Mouse (Mus musculus): ENCODE data around the gene Olfr1019. TPM values are rescaled to one million over a fixed set of nuclear protein-coding genes. Genes with fewer than 3 reads are reported as not detected.

Gene Olfr1019
- total RNA-seq (2022): not detected

DNA sequence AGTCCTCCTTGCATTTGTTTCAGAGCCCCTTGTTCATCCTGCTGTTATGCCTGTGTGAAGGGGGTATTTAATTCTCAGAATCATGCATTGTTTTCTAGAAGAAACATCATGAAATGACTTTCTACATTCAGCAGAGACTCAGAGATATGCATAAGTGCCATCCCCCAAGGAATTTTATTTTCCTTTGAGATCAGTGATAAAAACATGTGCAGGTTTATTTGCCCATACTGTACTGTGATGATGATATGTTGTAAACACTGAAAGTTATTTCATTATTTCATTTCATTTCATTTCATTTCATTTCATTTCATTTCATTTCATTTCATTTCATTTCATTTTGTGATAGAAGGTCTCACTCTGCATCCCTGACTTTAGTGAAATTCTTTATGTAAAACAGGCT, at the start of gene Olfr1019:
TSS of gene Olfr1019 (minus strand) at position 101 of the 400 bp plus-strand sequence.
- no peak for DNase-seq (ENCODE audit: low spot score in 2 of 2)

GRCm38 (mm10) chr2:85885340-85885739, 40.1 kb upstream of the Olfr1019 start, which contains the start of gene Olfr1023:
TSS of gene Olfr1023 (plus strand) at chr2:85885640.
- DNase-seq (ENCODE audit: low spot score in 2 of 2): no peak

DNA sequence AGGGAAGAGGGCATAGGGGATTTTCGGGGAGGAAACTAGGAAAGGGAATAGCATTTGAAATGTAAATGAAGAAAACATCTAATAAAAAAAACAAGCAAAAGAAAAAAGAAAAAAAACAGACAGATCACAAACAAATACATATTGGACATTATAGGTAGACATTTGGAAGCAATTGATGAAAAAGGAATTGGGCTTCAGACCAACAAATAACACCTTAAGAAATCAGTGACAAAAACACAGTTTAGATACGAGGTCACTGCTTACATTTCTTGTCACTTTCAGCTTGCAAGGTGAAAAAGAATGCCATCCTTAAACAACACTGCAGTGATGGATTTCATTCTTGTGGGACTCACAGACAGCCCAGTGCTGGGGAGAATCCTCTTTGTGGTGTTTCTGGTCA, 23.0 kb upstream of the Olfr1019 start, which contains the start of gene Olfr1022:
TSS of gene Olfr1022 (plus strand) at position 301 of the 400 bp plus-strand sequence.
- no peak for DNase-seq (ENCODE audit: low spot score in 2 of 2)

GRCm38 (mm10) chr2:85846730-85847129, 1.4 kb upstream of the Olfr1019 start, which contains the start of gene Olfr1020:
TSS of gene Olfr1020 (plus strand) at chr2:85847030.
- no peak for DNase-seq (ENCODE audit: low spot score in 2 of 2)

DNA sequence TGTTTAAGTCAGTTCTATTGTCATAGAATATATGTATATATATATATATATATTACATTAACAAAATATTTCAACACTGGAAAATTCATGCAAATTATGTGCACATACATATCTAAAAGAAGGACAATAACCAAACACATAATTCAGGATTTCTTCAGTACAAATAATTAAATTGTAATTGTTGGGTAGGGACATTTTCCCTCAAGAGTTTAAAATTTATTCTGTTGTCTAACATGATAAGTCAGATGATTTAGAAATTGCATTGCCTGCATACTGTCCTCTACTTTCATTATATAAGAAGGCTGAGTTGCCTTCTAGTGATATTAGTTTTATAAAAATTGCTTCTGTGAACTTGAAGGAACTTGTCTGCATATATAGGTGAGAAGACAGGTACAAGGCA, 27.1 kb downstream of the Olfr1019 start, which contains the start of gene Olfr1018:
TSS of gene Olfr1018 (plus strand) at position 301 of the 400 bp plus-strand sequence.
- no peak for DNase-seq (ENCODE audit: low spot score in 2 of 2)

DNA sequence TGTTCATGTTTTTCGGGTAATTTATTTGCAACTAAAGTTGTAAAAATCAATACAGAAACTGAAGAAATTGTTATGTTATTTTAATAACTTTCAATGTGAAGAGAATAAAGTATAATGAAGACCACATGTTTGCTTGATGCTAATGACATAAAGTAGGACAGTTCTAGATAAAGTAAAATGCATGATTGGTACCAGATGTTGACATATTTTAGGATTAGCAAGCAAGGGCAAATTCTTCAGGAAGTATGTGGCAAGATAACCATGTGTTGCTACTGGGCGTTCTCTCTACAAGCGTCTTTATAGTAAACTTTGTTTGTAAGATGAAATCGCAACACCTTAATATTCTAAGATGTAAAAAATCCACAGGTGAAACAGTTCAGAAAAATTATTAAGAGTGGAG, 40.8 kb downstream of the Olfr1019 start:
- no peak for DNase-seq (ENCODE audit: low spot score in 2 of 2)

GRCm38 (mm10) chr2:85802444-85802843, 42.8 kb downstream of the Olfr1019 start, which contains the start of gene Olfr1016:
TSS of gene Olfr1016 (minus strand) at chr2:85802544.
- DNase-seq (ENCODE audit: low spot score in 2 of 2): no peak

- DNase-seq (ENCODE audit: low spot score in 2 of 2): no peak
Measured at GRCm38 (mm10) chr2:85792331-85792730, 53.0 kb downstream of the Olfr1019 start.

Other genes starting within 250 kb of the Olfr1019 start
- gene Olfr1000, start 233.6 kb downstream of the Olfr1019 start, total RNA-seq (2022): not detected
- gene Olfr1002, start 194.8 kb downstream of the Olfr1019 start, total RNA-seq (2022): not detected
- not detected for gene Olfr154, start 181.0 kb downstream of the Olfr1019 start, total RNA-seq (2022)
- gene Olfr1006, start 166.7 kb downstream of the Olfr1019 start, total RNA-seq (2022): not detected
- gene Olfr1008, start 156.1 kb downstream of the Olfr1019 start, total RNA-seq (2022): not detected
- gene Olfr1009, start 130.1 kb downstream of the Olfr1019 start, total RNA-seq (2022): not detected
- gene Olfr1012, start 82.7 kb downstream of the Olfr1019 start, total RNA-seq (2022): not detected
- gene Olfr1013, start 78.4 kb downstream of the Olfr1019 start, total RNA-seq (2022): not detected
- gene Olfr1014, start 72.8 kb downstream of the Olfr1019 start, total RNA-seq (2022): not detected
- not detected for gene Olfr1015, start 63.5 kb downstream of the Olfr1019 start, total RNA-seq (2022)
- not detected for gene Olfr1016, start 42.9 kb downstream of the Olfr1019 start, total RNA-seq (2022)
- gene Olfr1018, start 27.0 kb downstream of the Olfr1019 start, total RNA-seq (2022): not detected
- not detected for gene Olfr1020, start 1.5 kb upstream of the Olfr1019 start, total RNA-seq (2022)
- gene Olfr1022, start 23.1 kb upstream of the Olfr1019 start, total RNA-seq (2022): not detected
- not detected for gene Olfr1023, start 40.2 kb upstream of the Olfr1019 start, total RNA-seq (2022)
- gene Olfr1024, start 59.6 kb upstream of the Olfr1019 start, total RNA-seq (2022): not detected
- gene Olfr1025-ps1, start 69.7 kb upstream of the Olfr1019 start, total RNA-seq (2022): not detected
- not detected for gene Olfr1026, start 76.1 kb upstream of the Olfr1019 start, total RNA-seq (2022)
- not detected for gene Olfr1028, start 105.0 kb upstream of the Olfr1019 start, total RNA-seq (2022)
- gene Olfr1029, start 128.4 kb upstream of the Olfr1019 start, total RNA-seq (2022): not detected
- not detected for gene Olfr1030, start 133.8 kb upstream of the Olfr1019 start, total RNA-seq (2022)
- not detected for gene Olfr1031, start 144.8 kb upstream of the Olfr1019 start, total RNA-seq (2022)
- not detected for gene Olfr1032, start 160.1 kb upstream of the Olfr1019 start, total RNA-seq (2022)
- not detected for gene Olfr1033, start 175.2 kb upstream of the Olfr1019 start, total RNA-seq (2022)
- gene Olfr1034, start 200.4 kb upstream of the Olfr1019 start, total RNA-seq (2022): not detected
- gene Olfr1036, start 228.5 kb upstream of the Olfr1019 start, total RNA-seq (2022): not detected
- not detected for gene Olfr1037, start 241.9 kb upstream of the Olfr1019 start, total RNA-seq (2022)

All from layer of hippocampus, adult 8-10 months (tissue).